Mouse (Mus musculus): ENCODE measurements around the gene Hoga1. TPM values are rescaled to one million over a fixed set of nuclear protein-coding genes. Genes with fewer than 3 reads are reported as not detected.

Gene Hoga1
- polyA plus RNA-seq (2017; shearing (Covaris generic)) = not detected

DNA sequence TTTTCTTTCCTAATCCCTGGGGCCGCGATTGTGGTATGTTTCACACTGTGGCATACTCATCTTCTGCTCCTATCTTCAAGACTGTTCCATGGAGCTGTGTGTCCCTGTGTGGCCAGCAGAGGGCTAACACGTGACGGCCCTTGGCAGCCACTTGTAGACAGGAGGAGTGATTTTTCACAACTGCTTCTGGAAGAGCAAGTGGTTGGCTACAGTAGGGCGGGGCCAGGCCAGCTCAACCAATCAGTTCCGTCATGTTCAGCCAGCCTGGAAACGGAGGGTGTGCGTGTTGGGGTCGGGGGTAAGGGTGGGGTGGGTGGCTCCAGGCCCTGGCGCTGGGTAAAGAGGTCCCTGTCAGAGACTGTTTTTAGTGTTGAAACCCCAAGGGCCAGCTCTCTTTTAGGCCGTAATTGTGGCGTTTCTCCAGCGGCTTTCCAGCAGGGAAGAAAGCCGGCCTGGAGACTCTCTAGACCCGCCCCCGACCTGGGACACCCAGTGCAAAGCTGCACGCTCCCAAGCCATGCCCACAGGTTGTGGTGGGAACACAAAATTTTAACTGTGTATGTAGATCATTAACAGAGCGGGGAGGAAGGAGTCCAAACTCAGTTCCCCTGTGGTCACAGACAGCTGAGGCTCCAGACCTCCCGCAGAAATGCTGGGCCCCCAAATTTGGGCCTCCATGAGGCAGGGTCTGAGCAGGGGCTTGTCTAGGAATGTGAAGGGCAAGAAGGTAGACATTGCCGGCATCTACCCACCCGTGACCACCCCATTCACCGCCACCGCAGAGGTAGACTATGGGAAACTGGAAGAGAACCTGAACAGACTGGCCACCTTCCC, at the start of gene Hoga1:
TSS of gene Hoga1 (plus strand) at position 342 of the 834 bp plus-strand sequence.
- no peak for ATAC-seq

DNA sequence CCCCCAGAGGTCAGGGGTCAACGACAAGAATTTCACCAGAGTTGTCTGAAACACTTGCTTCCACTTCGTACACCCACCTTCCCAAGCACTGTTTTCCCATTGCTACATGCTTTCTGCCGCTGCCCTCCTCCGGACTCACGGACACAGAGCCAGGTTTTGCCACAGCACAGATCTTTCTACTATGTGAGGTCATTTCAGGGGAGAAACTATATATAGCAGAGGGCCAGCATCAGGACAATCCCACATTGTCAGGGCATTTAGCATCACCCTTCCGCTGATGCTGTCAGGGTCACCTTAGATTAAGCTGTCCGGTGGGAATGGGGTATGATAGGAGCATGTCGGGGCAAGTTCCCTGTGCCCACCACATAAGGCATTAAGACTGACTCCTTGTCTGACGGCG, 48.3 kb upstream of the Hoga1 start:
- ATAC-seq = no peak

DNA sequence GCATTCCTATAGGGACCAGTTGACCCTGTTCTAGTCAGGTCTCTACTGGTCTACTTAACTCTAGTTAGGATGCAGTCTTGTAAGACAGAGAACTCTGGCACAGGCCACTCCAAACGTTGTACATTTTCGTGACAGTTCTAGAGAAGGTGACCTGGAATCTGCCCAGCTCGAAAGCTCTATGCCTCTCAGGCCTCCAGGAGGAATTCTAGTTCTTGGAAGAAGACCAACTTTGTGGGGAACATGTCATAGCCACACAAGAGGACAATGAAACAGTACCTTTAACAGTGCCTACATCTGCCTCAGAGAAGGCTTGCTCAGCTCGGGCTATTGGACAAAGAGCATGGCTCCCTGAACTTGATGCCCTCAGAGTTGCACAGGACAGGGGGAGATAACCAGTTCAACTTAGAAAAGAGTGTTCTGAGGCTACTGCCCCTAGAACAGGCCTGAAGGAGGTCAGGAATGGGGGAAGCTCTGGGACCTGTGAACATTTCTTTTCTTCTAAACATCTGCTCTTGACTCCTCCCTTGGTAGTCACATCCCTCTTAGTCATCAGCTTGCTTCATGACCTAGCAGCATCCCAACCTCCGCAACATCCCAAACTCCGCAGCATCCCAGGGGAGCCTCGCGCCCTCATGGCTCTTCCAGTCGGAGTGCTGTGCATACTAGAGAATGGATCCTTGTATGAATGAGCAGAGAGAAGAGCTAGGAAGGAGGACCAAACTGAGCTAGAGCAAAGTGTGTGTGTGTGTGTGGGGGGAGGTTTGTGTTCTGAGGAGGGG, 46.5 kb upstream of the Hoga1 start:
- no peak for ATAC-seq

DNA sequence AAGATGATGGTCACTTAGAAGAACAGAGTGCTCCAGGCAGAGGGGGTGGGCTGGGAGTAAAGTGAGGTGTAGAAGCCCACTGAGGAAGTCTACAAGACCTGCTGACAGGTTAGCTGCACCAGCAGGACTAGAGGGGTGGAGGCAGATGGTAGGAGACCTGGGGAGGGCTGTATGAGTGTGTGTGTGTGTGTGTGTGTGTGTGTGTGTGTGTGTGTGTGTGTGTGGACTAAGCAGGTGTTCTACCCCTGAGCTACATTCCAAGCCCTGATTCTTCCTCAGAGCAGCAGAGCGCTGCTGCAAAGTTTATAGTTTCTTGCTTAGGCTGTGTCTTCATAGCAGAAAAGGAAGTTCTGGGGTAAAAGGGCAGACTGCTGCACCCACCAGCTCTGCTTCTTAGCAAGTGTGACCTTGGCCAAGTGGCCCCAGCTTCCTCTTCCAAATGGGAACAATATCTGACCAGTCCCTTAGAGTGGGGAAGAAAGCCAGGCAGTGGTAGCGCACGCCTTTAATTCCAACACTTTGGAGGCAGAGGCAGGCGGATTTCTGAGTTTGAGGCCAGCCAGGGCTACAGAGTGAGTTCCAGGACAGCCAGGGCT, 45.6 kb upstream of the Hoga1 start:
- ATAC-seq = no peak

DNA sequence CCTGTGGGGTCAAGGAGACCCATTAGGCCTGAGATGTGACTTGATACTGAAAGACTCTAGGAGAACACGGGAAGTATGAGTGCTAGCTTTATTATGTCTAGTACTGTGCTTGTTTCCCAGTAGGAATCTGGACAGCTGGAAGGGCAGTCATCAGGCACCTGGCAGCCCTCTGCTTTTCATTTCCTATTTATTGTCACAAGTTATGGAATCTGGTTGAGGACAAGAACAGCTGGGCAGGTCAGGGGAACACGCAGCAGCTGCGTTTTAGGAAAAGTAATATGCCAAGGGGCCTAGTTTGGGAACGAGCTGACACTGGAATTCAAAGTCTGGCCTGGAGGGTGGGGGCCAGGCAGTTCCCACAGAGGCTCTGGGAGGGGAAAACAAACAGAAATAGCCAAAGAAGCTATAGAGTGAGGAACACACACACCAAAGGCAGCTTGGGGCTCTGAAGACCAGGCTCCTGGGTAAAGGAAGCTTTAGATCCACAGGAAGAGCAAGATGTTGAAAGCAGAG, 44.9 kb upstream of the Hoga1 start:
- ATAC-seq = no peak

DNA sequence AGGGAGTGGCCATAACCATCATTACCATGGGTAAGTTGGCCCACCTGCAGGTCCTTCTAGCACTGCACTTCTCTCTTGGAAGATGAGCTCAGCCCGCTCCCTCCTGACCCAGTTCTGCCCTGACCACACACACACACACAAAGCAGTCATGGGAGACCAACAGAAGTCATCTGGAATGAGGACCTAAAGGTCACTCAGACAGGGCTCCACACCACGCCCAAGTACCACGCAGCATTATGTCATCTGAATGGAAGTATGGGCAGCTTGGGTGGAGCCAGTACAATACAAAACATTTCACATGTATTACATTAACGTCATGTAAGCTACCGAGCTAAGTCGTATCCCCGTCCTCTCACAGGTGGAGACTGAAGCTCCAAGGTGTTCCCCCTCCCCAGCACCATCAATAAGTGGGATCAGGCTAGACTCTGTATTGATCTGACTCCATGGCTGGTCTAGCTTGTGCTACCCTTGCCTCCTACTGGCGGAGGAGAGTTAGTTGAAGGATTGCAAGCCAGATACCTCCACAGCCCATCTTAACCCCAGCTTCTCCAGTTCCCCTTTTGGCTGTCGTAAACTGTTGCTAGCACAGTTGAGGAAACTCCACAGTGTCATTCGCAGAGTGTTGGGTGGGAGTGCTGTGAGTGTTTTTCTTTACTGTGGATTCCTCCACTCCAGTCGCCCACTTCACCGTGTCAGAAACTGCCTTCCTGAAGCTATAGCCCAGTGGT, 44.0 kb upstream of the Hoga1 start:
- ATAC-seq = no peak

DNA sequence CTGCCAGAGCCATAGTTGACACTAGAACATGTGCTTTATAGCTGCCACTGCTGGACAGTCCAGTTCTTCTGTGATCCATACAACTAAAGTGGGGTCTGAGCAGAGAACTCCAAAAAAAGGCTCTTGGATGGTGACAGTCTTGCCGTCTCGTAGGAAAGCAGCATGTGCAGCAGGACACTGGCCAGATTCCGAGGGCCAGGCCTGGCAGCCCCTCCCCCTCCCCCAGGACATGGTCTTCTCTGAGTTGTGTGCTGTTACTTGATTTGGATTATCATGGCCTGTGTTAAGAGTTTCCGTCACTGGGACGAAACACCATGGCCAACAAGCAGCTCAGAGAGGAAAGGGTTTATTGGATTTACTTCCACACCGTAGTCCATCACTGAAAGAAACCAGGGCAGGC, 41.2 kb upstream of the Hoga1 start:
- no peak for ATAC-seq

DNA sequence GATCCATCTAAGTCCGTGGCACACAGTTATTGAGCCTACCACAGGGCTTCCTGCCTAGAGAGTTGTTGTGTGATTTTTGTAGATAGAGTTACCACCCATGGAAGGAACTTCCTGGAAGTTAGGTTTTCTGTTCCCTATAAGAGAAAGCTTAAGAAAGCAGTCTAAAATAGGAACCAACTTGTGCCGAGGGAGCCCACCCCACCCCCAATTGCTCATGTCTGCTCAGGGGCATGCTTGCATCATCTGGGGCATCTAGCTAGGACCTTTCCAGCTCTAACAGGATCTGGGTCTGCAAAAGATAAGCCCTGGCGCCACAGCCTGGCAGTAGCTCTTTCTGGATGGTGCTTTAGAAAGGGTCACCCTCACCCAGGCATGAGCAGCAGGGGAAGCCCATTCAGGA, 39.8 kb upstream of the Hoga1 start:
- no peak for ATAC-seq

DNA sequence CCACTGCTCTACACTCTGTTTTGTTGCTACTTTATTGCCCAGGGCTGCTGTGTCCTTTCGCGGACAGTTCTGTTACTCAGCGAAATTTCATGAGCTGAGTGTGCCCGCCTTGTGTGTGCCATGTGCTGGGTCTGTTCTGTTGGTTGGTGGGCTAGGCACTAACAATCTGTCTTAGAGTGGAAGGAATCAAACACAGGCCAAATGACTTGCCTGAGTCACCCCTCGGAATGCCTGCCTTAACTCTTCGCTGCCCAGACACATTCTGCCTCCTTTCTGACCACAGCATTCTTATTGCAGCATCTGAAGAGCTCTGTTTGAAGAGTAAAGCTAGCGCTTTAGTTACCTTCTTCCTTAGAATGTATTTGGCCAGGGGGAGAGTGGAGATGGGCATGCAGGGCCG, 38.8 kb upstream of the Hoga1 start:
- no peak for ATAC-seq

DNA sequence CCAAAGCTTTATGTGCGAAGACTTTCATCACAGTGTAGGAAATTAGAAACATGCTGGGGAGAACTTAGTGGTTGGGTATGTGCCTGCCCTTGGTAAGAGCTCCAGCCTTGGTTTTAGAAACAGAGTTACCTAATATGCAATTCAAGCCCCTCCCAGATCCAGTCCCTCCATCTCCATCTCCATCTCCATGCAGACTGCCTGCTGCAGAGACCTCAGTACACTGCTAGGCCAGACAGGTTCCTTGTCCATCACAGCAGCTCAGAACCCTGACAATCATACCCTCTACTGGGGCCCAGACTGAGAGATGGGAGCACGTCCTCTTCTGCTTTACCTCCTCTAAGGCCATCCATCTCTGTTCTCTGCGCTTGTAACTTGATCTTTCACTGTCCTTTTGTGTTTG, 36.8 kb upstream of the Hoga1 start:
- no peak for ATAC-seq

DNA sequence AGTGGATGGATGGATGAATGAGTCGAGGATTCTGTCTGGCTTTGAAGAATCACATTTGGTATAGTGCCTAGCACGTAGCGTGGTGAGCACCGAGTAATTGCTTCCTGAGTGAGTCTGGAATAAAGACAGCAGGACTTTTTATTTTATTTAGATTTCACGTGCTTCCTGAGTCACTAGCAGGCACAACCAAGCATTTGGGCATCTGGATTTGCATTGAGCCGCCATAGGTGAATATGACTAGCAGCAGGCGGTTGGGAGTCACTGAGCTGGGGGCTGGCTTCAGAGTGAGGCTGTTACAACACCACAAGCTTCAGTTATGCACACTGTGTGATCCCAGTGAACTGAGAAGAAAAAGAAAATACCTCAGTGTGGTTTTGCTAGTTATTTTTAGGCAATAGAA, 36.3 kb upstream of the Hoga1 start:
- ATAC-seq = no peak

DNA sequence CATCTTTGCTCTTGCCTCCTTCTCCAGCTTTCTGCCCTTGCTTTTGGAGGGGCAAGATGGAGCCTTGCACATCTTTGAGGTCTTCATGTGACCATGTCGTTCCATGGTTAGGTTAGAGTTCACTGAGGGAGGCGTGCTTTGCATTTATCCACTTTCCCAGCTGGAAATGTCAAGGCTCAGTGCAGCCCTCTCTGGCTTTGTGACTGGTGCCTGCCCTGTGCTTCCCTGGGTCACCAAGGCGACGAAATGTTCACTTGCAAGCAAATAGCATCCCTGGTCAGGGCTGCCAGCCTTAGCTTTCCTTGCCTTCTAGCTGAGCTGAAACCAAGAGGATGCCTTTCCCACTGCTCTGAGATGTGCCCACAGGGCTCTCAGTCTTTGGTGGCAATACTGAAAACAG, 35.0 kb upstream of the Hoga1 start:
- ATAC-seq = no peak

DNA sequence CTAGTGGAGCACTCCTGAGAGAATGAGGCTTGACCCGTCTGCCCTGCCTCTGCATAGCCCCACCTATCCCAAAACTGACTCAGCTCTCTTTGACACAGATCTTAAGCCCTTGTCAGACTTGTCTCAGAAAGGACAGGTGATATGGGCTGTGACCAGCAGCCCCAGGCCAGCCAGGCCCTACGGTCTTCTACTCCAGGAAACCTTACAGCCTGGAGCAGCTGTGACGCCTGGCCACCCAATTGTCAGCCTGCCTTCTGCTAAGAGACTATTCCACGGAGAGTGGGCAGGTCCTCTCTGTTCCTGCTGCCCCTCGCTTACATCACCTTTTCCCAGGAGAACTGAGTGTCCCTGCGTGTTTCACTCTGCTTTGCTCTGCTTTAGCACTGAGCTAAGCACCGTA, 34.3 kb upstream of the Hoga1 start:
- ATAC-seq = no peak

DNA sequence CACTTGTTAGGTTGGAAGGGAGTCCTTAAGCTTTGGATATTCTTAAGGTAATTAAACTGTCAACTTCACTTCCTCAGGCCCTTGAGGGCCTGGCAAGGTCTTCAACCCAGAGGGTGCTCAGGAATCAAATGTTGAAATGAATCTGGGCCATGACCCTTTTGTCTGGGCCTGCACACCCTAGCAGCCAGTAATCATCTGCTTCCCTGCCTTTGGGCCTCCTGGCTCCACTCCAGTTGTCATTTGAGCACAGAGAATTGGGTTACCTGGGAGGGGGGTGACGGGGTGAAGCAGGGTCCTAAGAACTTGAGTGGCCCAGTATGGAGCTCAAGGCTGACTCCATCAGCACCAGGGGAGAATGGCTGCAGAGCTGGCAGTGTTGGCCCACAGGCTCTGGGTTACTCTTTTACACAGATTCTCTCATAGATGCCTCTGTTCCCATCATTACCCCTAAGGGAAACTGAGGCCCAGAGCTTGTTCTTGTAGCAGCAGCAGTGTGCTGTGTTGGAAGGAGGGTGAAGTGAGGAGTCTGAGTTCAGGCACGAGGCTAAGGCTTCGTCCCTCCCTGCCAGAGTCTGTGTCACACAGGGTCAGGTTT, 31.1 kb upstream of the Hoga1 start:
- no peak for ATAC-seq

DNA sequence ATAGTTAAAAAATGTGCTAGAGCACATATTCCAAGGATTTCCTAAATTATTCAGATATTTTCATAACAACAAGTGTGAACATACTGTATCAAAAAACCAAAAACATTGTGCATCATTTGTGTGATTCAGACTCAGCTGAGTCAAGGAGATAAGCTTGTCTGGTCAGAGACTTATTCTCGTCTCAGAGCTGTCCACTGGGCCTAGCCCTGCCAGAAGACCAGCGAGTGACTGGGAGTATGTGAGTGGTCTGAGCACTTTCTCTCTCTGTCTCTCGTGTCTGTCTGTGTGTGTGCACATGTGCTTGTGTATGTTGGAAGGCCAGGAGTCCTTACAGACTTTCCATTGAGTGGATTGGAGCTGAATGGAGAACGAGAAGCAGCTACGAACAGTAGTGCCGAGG, 30.4 kb upstream of the Hoga1 start:
- no peak for ATAC-seq

DNA sequence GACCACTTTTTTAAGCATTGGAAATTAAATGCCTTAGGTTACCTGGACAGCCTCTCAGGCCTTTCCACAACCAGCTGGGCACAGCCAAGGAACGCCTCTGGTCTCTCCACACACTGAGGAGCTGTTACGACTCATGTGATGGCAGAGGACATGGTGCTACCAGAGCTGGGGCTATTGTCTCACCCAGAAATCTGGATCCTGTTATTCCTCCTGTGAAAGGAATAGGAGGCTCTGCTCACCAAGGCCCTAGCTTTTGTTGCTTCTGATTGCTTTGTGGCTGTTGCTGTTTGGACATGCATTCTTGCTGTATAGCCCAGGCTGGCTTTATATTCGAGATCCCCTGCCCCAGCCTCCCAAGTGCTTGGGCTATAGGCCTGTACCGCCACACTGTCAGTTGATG, 29.2 kb upstream of the Hoga1 start:
- no peak for ATAC-seq

DNA sequence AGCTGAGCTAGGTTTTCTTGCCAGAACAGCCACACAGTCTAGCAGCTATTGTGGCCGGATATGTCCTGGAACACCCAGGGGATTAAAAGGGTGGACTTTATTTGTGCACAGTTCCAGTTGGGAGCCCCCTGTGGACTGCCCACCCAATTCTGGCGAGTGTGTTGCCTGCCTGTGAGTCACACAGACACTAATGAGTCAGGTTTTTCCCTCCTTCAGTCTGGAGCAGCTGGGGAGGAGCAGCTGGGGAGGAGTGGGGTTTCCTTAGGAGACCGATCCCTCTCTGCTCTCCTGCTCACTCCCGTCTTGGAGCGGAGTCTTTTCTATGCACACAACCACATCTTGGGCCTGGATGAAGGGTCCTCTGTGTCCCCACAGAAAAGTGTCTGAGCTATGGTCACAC, 28.6 kb upstream of the Hoga1 start:
- no peak for ATAC-seq

DNA sequence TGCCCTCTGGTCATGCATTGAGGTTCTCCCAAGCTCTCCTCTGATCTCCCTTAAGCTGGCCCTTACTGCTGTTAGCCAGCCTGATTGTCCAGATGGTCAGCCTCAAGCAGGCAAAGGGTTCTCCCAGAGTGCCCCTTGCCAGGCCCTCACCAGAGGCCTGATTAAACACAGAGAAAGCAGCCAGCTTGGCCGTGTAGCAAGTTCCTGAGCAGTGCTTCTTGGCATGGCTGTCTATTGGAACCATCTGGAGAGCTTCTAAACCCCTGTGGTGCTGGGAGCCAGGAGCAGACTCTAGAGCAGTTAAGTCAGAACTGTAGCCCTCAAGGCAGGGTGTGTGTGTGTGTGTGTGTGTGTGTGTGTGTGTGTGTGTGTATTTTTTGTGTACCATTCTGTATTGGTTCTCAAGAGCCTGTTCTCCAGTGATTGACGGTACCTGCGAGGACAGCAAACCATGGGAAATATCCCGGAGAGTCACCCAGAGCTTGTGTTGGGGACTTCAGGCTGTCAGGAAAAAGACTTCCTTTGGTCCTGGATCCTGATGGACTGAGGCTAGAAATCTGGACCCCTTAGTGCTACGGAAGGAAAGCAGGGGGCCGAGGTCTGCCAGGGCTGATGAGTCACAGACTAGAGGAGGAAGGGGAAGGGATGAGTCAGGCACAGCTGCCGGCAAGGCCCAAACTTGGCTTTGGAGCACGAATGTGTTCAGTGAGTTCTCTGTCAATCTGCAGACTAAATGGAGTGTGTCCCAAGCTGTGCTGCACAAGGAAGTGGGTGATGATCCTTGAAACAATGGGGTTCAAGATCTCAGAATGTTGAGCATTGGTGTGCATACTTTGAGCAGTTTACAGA, 27.8 kb upstream of the Hoga1 start:
- ATAC-seq = no peak

DNA sequence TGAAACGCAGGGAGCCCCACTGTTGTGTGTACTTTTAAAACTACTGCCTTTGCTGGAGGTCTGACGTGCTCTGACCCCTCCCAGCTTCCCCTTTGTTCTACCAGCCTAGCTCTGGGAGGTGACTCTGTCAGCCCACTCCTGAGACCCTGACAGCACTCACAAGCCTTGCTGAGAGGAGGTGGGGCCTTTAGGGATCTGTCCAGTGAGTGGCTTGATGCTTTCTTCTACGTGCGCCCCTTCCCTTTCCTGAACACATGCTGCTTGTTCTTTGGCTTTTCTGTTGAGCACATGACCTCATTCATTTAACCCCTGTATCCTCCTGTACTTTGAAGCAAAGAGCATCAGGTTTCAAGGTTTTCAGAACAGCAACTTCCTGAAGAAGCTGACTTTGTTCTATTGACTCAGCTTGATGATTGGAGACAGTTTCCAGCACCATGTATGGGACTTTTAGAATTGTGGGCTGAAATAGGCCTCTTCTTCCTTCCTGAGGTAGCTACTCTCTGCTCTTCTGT, 26.3 kb upstream of the Hoga1 start:
- ATAC-seq = peak; percentile 63

DNA sequence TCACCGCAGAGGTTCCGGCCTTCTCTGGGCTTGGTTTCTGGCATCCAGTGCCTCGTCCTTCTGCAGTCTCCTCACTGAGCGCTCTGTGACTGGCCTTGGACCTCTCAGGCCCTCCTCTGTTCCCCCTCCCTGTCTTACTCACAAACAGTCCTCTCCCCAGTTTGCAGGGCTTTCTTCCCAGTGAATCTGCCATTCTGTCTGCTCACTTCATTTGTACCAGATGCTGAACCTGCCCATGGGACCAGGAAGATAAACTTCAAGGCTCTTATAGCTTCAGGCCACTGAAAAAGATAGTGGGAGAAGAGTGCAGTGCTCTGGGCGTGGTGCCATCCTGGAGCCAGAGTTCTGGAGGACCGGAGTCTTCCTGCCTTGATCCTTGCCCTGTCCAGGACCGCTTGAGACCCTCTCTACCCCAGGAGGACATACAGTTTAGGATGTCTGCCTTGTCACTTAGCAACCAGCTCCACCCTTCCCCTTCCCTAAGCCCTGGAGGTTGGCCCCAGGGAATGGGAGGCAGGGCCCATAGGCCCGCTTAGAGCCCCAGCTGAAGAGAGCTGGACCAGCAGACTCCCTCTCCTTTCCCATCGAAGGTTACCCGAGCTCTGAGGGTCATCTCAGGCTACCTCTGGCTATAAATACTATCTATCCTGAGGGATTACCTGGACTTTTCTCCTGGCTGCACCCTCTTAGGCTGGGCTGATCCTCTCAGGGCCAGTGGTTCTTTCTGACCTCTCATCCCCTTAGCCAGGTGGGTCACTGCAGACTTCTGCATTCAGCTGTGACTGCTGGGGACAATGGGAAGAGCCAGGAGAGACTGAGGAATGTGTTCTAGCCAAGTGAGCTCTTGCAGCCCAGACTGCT, 23.5 kb upstream of the Hoga1 start:
- ATAC-seq = no peak
